Mouse (Mus musculus): ENCODE data around the gene Gm10663.

GRCm38 (mm10) chr8:65028959-65029686 lies 45.7 kb upstream of the Gm10663 start:
- no peak for TF ChIP-seq CTCF (IDR thresholded peaks at IDR 0.05; ENCODE audit: borderline replicate concordance, insufficient read depth, low read depth, low read length)
- no peak for TF ChIP-seq POLR2A (IDR thresholded peaks at IDR 0.05; ENCODE audit: borderline replicate concordance, insufficient read depth, low read length)

Data from cerebellum, adult 2 months (tissue).